Mouse (Mus musculus) thymus, postnatal 0 days (tissue): Measurements from ENCODE around the gene Pigt. TPM values are rescaled to one million over a fixed set of nuclear protein-coding genes. Genes with fewer than 3 reads are reported as not detected.

Experiments used
- DNase-seq: peaks from one replicate; pipeline ENCODE4 v3.0.0-alpha.2; 2015; ENCODE audit warnings: low spot score
- polyA plus RNA-seq: library from polyadenylated mRNA; unstranded; fragments of >200 nt; fragmentation: Nextera tagmentation; extraction: Ambion mirVana; gene quantifications from 2 replicates; pipeline ENCODE4 v1.2.1, GENCODE M21; 2015

The Pigt gene
- polyA plus RNA-seq, 1 experiment from 2014 or later = 47.2 TPM

- peak; percentile 22 for DNase-seq
Observed at GRCm38 (mm10) chr2:164520782-164521181, 23.5 kb downstream of the Pigt start.

- peak; percentile 81 for DNase-seq
Observed at GRCm38 (mm10) chr2:164521841-164522240, 24.5 kb downstream of the Pigt start.

GRCm38 (mm10) chr2:164522280-164522679 lies 25.0 kb downstream of the Pigt start:
- peak; percentile 30 for DNase-seq

GRCm38 (mm10) chr2:164523301-164523773 lies 26.0 kb downstream of the Pigt start:
- DNase-seq = no peak

- no peak for DNase-seq
Observed at GRCm38 (mm10) chr2:164528557-164528956, 31.2 kb downstream of the Pigt start.

GRCm38 (mm10) chr2:164531169-164531568 lies 33.8 kb downstream of the Pigt start:
- DNase-seq = peak; percentile 70

- DNase-seq = peak; percentile 44
Observed at GRCm38 (mm10) chr2:164534315-164534714, 37.0 kb downstream of the Pigt start.

GRCm38 (mm10) chr2:164537003-164537402 lies 39.7 kb downstream of the Pigt start:
- DNase-seq = no peak

GRCm38 (mm10) chr2:164540652-164541427 lies 43.5 kb downstream of the Pigt start:
- DNase-seq = no peak

GRCm38 (mm10) chr2:164542132-164542531 lies 44.8 kb downstream of the Pigt start:
- DNase-seq = no peak

GRCm38 (mm10) chr2:164542598-164542997 lies 45.3 kb downstream of the Pigt start:
- DNase-seq = no peak

GRCm38 (mm10) chr2:164543745-164544144 lies 46.4 kb downstream of the Pigt start:
- DNase-seq = no peak

- no peak for DNase-seq
Observed at GRCm38 (mm10) chr2:164544454-164545097, 47.3 kb downstream of the Pigt start.

GRCm38 (mm10) chr2:164549338-164549737 lies 52.0 kb downstream of the Pigt start:
- DNase-seq = no peak

GRCm38 (mm10) chr2:164549963-164550894 lies 52.9 kb downstream of the Pigt start:
- DNase-seq = no peak

- no peak for DNase-seq
Observed at GRCm38 (mm10) chr2:164550895-164551269, 53.6 kb downstream of the Pigt start.

GRCm38 (mm10) chr2:164551502-164551901 lies 54.2 kb downstream of the Pigt start:
- DNase-seq = no peak
